Mouse (Mus musculus): ENCODE results near the gene Lyve1. TPM values are rescaled to one million over a fixed set of nuclear protein-coding genes. Genes with fewer than 3 reads are reported as not detected.

Lyve1 gene
- polyA plus RNA-seq (2012; rRNA removed) (18.3 and 24.6 TPM in 2 replicates), polyA plus RNA-seq (2014; fragmentation: Nextera tagmentation; extraction: Ambion mirVana) (22.2 and 22.7 TPM in 2 replicates)

DNA sequence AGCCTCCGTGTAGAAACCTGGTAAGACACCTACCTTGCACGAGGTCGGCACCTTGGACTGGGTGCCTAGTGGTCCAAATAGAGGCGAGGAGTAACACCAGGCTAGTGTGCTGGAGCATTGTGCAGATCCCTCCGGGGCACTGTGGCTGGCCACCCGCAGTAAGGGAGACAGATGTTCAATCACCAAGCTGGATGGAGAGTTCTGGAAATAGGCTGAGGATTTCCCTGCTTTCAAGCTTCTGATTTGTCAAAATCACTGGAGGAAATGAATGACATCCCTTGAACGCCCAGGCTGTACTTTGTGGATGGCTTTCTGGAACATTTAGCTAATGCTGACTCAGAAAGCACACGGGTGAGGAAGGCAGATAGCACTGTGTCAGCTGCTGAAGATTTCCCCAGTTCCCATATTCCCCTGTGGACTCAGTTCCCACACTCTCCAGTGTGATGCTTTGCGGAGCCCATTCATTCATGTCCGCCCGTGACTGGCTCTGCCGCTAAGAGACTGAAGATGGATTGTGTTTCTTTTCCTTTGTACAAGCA is at the start of gene Lyve1:
Lyve1 (minus strand) TSS at position 489 of the 539 bp plus-strand sequence.
- H3K36me3 ChIP-seq (replicated peaks; ENCODE audit: control insufficient read depth, insufficient read depth, low read depth), result no peaks in the 10 kb centered on the region
- no peak within 1 kb of the TSS for H3K4me2 ChIP-seq (ENCODE audit: low read depth)
- no peak for DNase-seq (ENCODE audit: low read depth in 3 of 3, low spot score in 3 of 3)
- no peak within 1 kb of the TSS for H3K9ac ChIP-seq (replicated peaks)
- no peak within 1 kb of the TSS for H3K27ac ChIP-seq
- WGBS (ENCODE audit: insufficient replicate concordance), result 53% methylated on average over 12 of the region's 12 CpGs
- H3K9me3 ChIP-seq (ENCODE audit: control insufficient read depth, low read length), result no peaks in the 10 kb centered on the region
- no peaks in the 10 kb centered on the region for H3K27me3 ChIP-seq (ENCODE audit: control insufficient read depth, insufficient read depth, low read length)
- ATAC-seq (ENCODE audit: insufficient read depth), result peak; percentile 61; the same call in 1 of the 2 replicates
- TF ChIP-seq EP300 (IDR thresholded peaks at IDR 0.05; ENCODE audit: low read depth), result no peak
- no peak for TF ChIP-seq CTCF (IDR thresholded peaks at IDR 0.05; ENCODE audit: low read depth)
- peaks cover 3 to 9% of the 10 kb centered on the region in 2 experiments; a peak in 3 of 4 replicates for H3K4me1 ChIP-seq (replicated peaks; ENCODE audit: control insufficient read depth in 2 of 2, insufficient read depth in 2 of 2, low read length in 1 of 2)
- no peak within 1 kb of the TSS for H3K4me3 ChIP-seq (ENCODE audit: insufficient read depth in 1 of 2, low read depth in 2 of 2, low read length in 2 of 2)

DNA sequence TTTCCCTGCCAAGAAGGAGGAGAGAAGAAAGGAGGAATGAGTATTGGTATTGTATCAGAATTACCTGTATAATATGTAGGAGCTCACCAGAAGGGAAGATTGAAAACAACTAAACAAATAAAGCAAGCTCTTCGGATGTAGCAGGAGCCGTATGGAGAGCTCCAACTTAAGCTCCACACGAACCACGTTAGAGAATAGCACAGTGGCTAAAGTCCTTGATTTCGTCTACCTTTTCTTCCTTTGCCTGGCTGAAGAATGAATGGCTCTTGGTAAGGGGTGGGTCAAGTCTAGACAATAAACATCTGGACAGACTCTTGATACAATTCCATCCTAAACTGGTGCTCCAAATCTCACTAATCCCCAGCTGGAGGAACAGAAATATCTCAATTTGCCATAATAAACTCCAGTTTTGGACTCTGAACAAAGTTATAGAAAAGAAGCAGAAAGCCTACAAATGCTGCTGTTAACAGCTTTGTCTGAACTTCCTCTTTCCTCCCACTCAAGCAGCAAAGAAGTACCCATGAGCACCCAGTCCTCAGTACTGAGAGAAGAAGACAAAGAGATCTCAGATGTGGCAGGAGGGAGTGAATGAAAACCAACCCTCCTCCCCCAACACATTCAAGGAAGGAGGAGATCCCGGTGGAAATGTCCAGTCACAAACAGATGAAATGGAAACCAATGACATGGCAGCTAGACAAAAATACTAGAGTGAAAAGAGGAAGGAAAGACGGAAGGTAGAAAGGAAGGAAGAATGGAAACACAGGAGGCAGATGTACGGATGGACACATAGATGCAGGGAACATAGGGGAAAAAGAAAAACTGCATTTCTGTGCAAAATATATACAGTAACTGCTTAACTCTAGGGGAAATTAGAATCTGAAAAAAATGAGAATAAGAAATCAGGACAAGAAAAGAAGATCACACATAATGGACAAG is 45.4 kb upstream of the Lyve1 start:
- no peak for TF ChIP-seq EP300 (IDR thresholded peaks at IDR 0.05; ENCODE audit: low read depth)
- TF ChIP-seq CTCF (IDR thresholded peaks at IDR 0.05; ENCODE audit: low read depth), result no peak
- Histone ChIP-seq H3K27ac (no peak overlapping the region), H3K9ac (replicated peaks) (no peak overlapping the region), H3K4me2 (ENCODE audit: low read depth) (no peak overlapping the region), H3K4me1 (replicated peaks; ENCODE audit: control insufficient read depth in 2 of 2, insufficient read depth in 2 of 2, low read length in 1 of 2) (peaks cover 9 to 18% of the 10 kb centered on the region in 2 experiments), H3K4me3 (ENCODE audit: insufficient read depth in 1 of 2, low read depth in 2 of 2, low read length in 2 of 2) (no peak overlapping the region), H3K9me3 (ENCODE audit: control insufficient read depth, low read length) (no peaks in the 10 kb centered on the region), H3K36me3 (replicated peaks; ENCODE audit: control insufficient read depth, insufficient read depth, low read depth) (no peaks in the 10 kb centered on the region), H3K27me3 (ENCODE audit: control insufficient read depth, insufficient read depth, low read length) (no peaks in the 10 kb centered on the region)
- ATAC-seq (ENCODE audit: insufficient read depth) (no peak), DNase-seq (ENCODE audit: low read depth in 3 of 3, low spot score in 3 of 3) (no peak)
- WGBS (ENCODE audit: insufficient replicate concordance), result 46% methylated on average over 8 of the region's 8 CpGs

DNA sequence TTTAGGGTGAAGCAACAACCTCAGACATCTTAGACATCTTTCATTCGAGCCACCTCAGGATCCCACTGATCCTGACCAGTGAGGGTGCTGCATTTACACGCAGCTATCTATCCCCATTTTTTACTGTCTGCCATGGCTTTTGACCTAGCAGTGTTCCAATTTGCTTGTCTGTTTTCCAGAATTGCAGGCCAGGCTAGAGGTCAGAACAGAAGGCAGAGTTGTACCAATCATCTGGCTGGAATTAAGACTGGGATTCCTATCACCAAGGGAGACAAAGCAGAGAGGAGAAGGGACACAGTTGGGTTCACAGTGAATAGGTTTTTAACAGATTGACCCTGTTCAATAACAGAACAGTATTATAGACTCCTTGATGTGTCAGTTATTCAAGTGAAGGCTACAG is 43.5 kb upstream of the Lyve1 start:
- H3K9ac ChIP-seq (replicated peaks), result no peak overlapping the region
- no peaks in the 10 kb centered on the region for H3K9me3 ChIP-seq (ENCODE audit: control insufficient read depth, low read length)
- H3K36me3 ChIP-seq (replicated peaks; ENCODE audit: control insufficient read depth, insufficient read depth, low read depth), result no peaks in the 10 kb centered on the region
- ATAC-seq (ENCODE audit: insufficient read depth) (no peak), DNase-seq (ENCODE audit: low read depth in 3 of 3, low spot score in 3 of 3) (no peak)
- H3K4me2 ChIP-seq (ENCODE audit: low read depth), result no peak overlapping the region
- H3K4me1 ChIP-seq (replicated peaks; ENCODE audit: control insufficient read depth in 2 of 2, insufficient read depth in 2 of 2, low read length in 1 of 2), result peaks cover 17 to 27% of the 10 kb centered on the region in 2 experiments
- WGBS (ENCODE audit: insufficient replicate concordance), result 59% methylated on average over 2 of the region's 2 CpGs
- TF ChIP-seq CTCF (IDR thresholded peaks at IDR 0.05; ENCODE audit: low read depth), result no peak
- TF ChIP-seq EP300 (IDR thresholded peaks at IDR 0.05; ENCODE audit: low read depth), result no peak
- H3K27ac ChIP-seq, result no peak overlapping the region
- no peaks in the 10 kb centered on the region for H3K27me3 ChIP-seq (ENCODE audit: control insufficient read depth, insufficient read depth, low read length)
- H3K4me3 ChIP-seq (ENCODE audit: insufficient read depth in 1 of 2, low read depth in 2 of 2, low read length in 2 of 2), result no peak overlapping the region

DNA sequence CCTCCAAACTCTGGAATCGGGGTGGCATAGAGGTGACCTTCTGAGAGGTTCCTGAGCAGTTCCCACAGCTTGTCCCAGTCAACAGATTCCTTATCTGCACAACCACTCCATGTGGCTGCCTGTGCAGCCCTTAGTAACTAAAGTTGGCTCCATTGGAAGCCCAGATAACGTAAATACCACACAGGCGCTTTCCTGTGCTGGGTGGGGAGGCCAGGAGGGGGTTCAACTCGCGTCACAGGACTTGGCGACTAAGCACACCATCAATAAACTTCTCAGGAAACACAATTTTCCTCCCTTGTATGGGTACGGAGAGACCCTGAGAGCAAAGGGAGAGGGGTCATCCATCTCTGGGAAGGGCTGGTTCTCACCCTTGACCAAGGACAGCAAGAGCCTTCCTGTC is 40.2 kb upstream of the Lyve1 start:
- Histone ChIP-seq H3K9ac (replicated peaks) (peak overlapping the region; percentile 35), H3K36me3 (replicated peaks; ENCODE audit: control insufficient read depth, insufficient read depth, low read depth) (no peaks in the 10 kb centered on the region), H3K9me3 (ENCODE audit: control insufficient read depth, low read length) (no peaks in the 10 kb centered on the region), H3K27me3 (ENCODE audit: control insufficient read depth, insufficient read depth, low read length) (no peaks in the 10 kb centered on the region), H3K4me2 (ENCODE audit: low read depth) (peak overlapping the region; percentile 42), H3K27ac (peak overlapping the region; percentile 68), H3K4me1 (replicated peaks; ENCODE audit: control insufficient read depth in 2 of 2, insufficient read depth in 2 of 2, low read length in 1 of 2) (peaks cover 17 to 28% of the 10 kb centered on the region in 2 experiments), H3K4me3 (ENCODE audit: insufficient read depth in 1 of 2, low read depth in 2 of 2, low read length in 2 of 2) (no peak overlapping the region)
- DNase-seq (ENCODE audit: low read depth in 3 of 3, low spot score in 3 of 3) (peak; percentile 57 to 59 (median 59)), ATAC-seq (ENCODE audit: insufficient read depth) (peak; percentile 96)
- 14% methylated on average over 7 of the region's 7 CpGs for WGBS (ENCODE audit: insufficient replicate concordance)
- TF ChIP-seq EP300 (IDR thresholded peaks at IDR 0.05; ENCODE audit: low read depth), result peak; percentile 83
- TF ChIP-seq CTCF (IDR thresholded peaks at IDR 0.05; ENCODE audit: low read depth), result no peak

DNA sequence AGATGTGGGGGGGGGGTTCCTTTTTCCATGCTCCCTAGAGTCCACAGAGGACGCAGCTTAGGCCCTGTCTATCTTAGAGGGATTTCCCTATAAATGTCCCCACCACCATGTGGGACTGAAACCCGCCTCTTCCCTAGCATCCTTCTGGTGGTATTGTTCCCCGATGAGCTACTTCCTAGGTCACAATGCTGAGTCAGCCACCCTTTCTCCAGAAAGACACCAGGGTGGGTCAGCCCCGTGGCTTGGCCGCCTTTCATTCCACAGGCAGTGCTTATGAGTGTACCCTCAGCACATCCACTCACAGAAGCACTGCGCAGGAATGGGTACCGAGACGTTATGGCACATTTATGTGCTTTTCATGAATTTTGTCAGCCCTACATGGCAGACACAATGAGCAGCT is 34.2 kb upstream of the Lyve1 start:
- H3K4me3 ChIP-seq (ENCODE audit: insufficient read depth in 1 of 2, low read depth in 2 of 2, low read length in 2 of 2), result no peak overlapping the region
- H3K9ac ChIP-seq (replicated peaks), result no peak overlapping the region
- H3K36me3 ChIP-seq (replicated peaks; ENCODE audit: control insufficient read depth, insufficient read depth, low read depth), result no peaks in the 10 kb centered on the region
- H3K4me2 ChIP-seq (ENCODE audit: low read depth), result no peak overlapping the region
- 61% methylated on average over 8 of the region's 8 CpGs for WGBS (ENCODE audit: insufficient replicate concordance)
- no peak for TF ChIP-seq CTCF (IDR thresholded peaks at IDR 0.05; ENCODE audit: low read depth)
- TF ChIP-seq EP300 (IDR thresholded peaks at IDR 0.05; ENCODE audit: low read depth), result no peak
- H3K27me3 ChIP-seq (ENCODE audit: control insufficient read depth, insufficient read depth, low read length), result no peaks in the 10 kb centered on the region
- H3K9me3 ChIP-seq (ENCODE audit: control insufficient read depth, low read length), result no peaks in the 10 kb centered on the region
- H3K4me1 ChIP-seq (replicated peaks; ENCODE audit: control insufficient read depth in 2 of 2, insufficient read depth in 2 of 2, low read length in 1 of 2), result peaks cover 0 to 19% of the 10 kb centered on the region in 2 experiments; a peak in 3 of 4 replicates
- no peak overlapping the region for H3K27ac ChIP-seq
- ATAC-seq (ENCODE audit: insufficient read depth) (no peak), DNase-seq (ENCODE audit: low read depth in 3 of 3, low spot score in 3 of 3) (no peak)
